Mouse (Mus musculus) lung, postnatal 0 days (tissue): Measurements from ENCODE around the gene Tmem115.

Experiments
- CTCF ChIP-seq: IDR thresholded peaks from 2 replicates; pipeline ENCODE4 v1.5.1; 2016; ENCODE audit warnings: antibody characterized with exemption, mild to moderate bottlenecking
- EP300 ChIP-seq: IDR thresholded peaks from 2 replicates; pipeline ENCODE4 v1.6.1; 2016; ENCODE audit warnings: antibody characterized with exemption, mild to moderate bottlenecking, control low read depth

DNA sequence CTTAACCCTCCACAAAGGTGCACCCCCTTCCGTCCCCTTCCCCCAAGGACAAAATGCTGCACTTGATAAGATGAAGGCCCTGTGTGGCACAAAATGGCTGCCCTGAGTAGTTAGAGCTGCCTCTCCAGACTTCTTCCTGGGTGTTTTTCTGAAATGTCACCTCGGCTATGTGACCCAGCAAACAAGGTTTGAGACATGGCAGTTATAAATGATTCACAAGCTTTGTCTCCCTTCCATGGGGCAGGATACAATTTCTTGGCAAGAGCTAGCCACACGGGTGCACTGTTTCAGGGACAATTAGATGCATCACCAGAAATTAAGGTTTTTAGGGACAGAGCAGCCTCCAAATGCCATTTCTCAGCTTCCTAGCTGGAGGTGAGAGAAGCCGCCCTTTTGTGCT lies 6.7 kb downstream of the Tmem115 start:
- TF ChIP-seq EP300 (no peak), CTCF (no peak)
